Mouse (Mus musculus) small intestine, adult 2 months (tissue): ENCODE data around the gene Slc35f1. TPM values are rescaled to one million over a fixed set of nuclear protein-coding genes. Genes with fewer than 3 reads are reported as not detected.

Experiments used
- H3K27ac ChIP-seq: fragments of 200-500 bp; 2 replicates; pipeline ENCODE4 v1.5.1; 2012; ENCODE audit warnings: low read depth, low read length, control low read depth, inconsistent platforms; ENCODE audit not compliant: insufficient read depth
- H3K27me3 ChIP-seq: fragments of 200-500 bp; 2 replicates; pipeline ENCODE4 v1.6.1; 2012; ENCODE audit warnings: mild to moderate bottlenecking, moderate library complexity, low read length, inconsistent platforms; ENCODE audit not compliant: control insufficient read depth, insufficient read depth
- H3K36me3 ChIP-seq: fragments of 200-500 bp; 2 replicates; pipeline ENCODE4 v1.6.1; 2012; ENCODE audit warnings: mild to moderate bottlenecking, low read length, control low read depth, inconsistent platforms; ENCODE audit not compliant: control insufficient read depth, insufficient read depth
- H3K4me1 ChIP-seq: fragments of 200-500 bp; 2 replicates; pipeline ENCODE4 v1.6.1; 2012; ENCODE audit warnings: low read length, inconsistent platforms, mixed read lengths; ENCODE audit not compliant: control insufficient read depth, insufficient read depth, insufficient read length
- H3K4me3 ChIP-seq: fragments of 200-500 bp; 2 replicates; pipeline ENCODE4 v1.5.1; 2012; ENCODE audit warnings: low read depth, mild to moderate bottlenecking, control low read depth, inconsistent platforms, low read length, moderate library complexity
- CTCF ChIP-seq: fragments of 200-500 bp; IDR thresholded peaks from 2 replicates; pipeline ENCODE4 v1.5.1; 2012; ENCODE audit warnings: low read depth, mild to moderate bottlenecking, control low read depth, inconsistent platforms, low read length, moderate library complexity, mixed read lengths; ENCODE audit not compliant: insufficient replicate concordance, insufficient read length; ENCODE audit errors: extremely low read depth
- POLR2A ChIP-seq: fragments of 200-500 bp; IDR thresholded peaks from 2 replicates; pipeline ENCODE4 v1.6.1; 2012; ENCODE audit warnings: low read depth, mild to moderate bottlenecking, control low read depth, inconsistent platforms, low read length, moderate library complexity
- WGBS: fragments of 180-500 bp; shearing (Covaris S2); methylation state at CpG from one replicate; pipeline ENCODE4 v1.1.7; 2018; 5-methylcytosine and 5-hydroxymethylcytosine counted together
- polyA plus RNA-seq: library from polyadenylated mRNA; depleted of rRNA; stranded (reverse); fragments of >200 nt; gene quantifications from 2 replicates; pipeline ENCODE4 v1.2.3, GENCODE M21; 2012

Gene Slc35f1
- polyA plus RNA-seq, 1 experiment, result 0.41 TPM

- H3K36me3 ChIP-seq, result no peaks in the 10 kb centered on the region
- H3K27ac ChIP-seq, result no peak overlapping the region
- H3K4me3 ChIP-seq, result no peak overlapping the region
- TF ChIP-seq CTCF (no peak), POLR2A (no peak)
- 91% methylated on average over 2 of the region's 2 CpGs for WGBS
- no peaks in the 10 kb centered on the region; the same call in 1 of the 2 replicates for H3K27me3 ChIP-seq
- H3K4me1 ChIP-seq, result no peaks in the 10 kb centered on the region
These were observed 370.4 kb downstream of the Slc35f1 start for GRCm38 (mm10) chr10:53060745-53061144.

- no peaks in the 10 kb centered on the region; the same call in 1 of the 2 replicates for H3K27me3 ChIP-seq
- no peak overlapping the region for H3K27ac ChIP-seq
- no peaks in the 10 kb centered on the region for H3K4me1 ChIP-seq
- no peak for TF ChIP-seq CTCF
- TF ChIP-seq POLR2A, result no peak
- no peaks in the 10 kb centered on the region for H3K36me3 ChIP-seq
- no peak overlapping the region for H3K4me3 ChIP-seq
These were observed 372.4 kb downstream of the Slc35f1 start for GRCm38 (mm10) chr10:53062741-53063140.

- Histone ChIP-seq H3K4me1 (no peaks in the 10 kb centered on the region), H3K27ac (no peak overlapping the region), H3K36me3 (no peaks in the 10 kb centered on the region), H3K27me3 (no peaks in the 10 kb centered on the region), H3K4me3 (no peak overlapping the region)
- WGBS, result 45% methylated on average over 1 of the region's 1 CpGs
- no peak for TF ChIP-seq POLR2A
- TF ChIP-seq CTCF, result no peak
These were observed 397.5 kb downstream of the Slc35f1 start for GRCm38 (mm10) chr10:53087811-53088210.

DNA sequence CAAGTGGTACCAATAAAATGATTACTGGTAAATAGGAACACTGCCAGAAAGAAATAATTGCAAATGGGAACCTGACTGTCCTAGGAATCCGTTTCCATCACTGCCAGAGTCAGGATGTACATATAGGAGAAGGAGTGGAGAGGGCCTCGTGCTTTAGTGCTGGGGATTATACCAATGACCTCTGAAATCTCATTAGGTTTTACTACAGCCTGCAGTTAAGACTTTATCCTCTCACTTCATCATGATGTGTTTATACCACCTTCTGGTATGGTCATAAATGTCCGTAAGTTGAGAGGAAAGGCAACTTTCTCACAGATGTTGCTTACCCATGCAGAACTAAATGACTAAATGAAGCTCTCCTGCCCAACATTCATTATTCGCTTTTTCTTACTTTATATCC, 401.2 kb downstream of the Slc35f1 start:
- H3K36me3 ChIP-seq, result no peaks in the 10 kb centered on the region
- H3K27ac ChIP-seq, result no peak overlapping the region
- H3K4me1 ChIP-seq, result no peaks in the 10 kb centered on the region
- TF ChIP-seq CTCF (no peak), POLR2A (no peak)
- H3K27me3 ChIP-seq, result no peaks in the 10 kb centered on the region
- H3K4me3 ChIP-seq, result no peak overlapping the region
- WGBS, result 57% methylated on average over 4 of the region's 4 CpGs

- TF ChIP-seq POLR2A (no peak), CTCF (no peak)
- 67% methylated on average over 3 of the region's 3 CpGs for WGBS
- H3K4me1 ChIP-seq, result no peaks in the 10 kb centered on the region
- no peak overlapping the region for H3K27ac ChIP-seq
- no peak overlapping the region for H3K4me3 ChIP-seq
- no peaks in the 10 kb centered on the region for H3K36me3 ChIP-seq
- no peaks in the 10 kb centered on the region for H3K27me3 ChIP-seq
These were observed 406.1 kb downstream of the Slc35f1 start for GRCm38 (mm10) chr10:53096446-53096845.

GRCm38 (mm10) chr10:53100881-53101280, 410.5 kb downstream of the Slc35f1 start:
- H3K27me3 ChIP-seq, result no peaks in the 10 kb centered on the region
- no peaks in the 10 kb centered on the region for H3K4me1 ChIP-seq
- TF ChIP-seq POLR2A (no peak), CTCF (no peak)
- no peak overlapping the region for H3K27ac ChIP-seq
- 59% methylated on average over 3 of the region's 3 CpGs for WGBS
- no peaks in the 10 kb centered on the region for H3K36me3 ChIP-seq
- no peak overlapping the region for H3K4me3 ChIP-seq

DNA sequence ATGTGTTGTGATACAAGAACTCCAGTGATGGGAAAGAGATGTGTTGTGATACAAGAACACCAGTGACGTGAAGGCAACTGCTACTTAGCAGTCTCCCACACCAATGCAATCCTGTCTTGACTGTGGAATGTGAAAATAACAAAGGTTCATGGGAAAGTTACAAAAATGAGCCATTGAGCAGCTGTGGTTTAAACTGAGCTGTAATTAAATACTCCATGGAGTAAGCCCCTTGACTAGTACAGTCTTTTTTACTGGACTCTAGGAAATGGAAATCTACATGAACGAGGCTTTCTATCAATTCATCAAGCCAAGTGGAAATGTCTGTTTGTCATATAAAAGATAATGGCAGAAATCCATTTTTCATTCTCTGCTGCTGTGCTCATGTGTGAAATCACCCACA, 411.1 kb downstream of the Slc35f1 start:
- WGBS, result 71% methylated on average over 2 of the region's 2 CpGs
- H3K27me3 ChIP-seq, result no peaks in the 10 kb centered on the region
- H3K36me3 ChIP-seq, result no peaks in the 10 kb centered on the region
- H3K4me1 ChIP-seq, result no peaks in the 10 kb centered on the region
- H3K4me3 ChIP-seq, result no peak overlapping the region
- no peak overlapping the region for H3K27ac ChIP-seq
- TF ChIP-seq CTCF, result no peak
- TF ChIP-seq POLR2A, result no peak

DNA sequence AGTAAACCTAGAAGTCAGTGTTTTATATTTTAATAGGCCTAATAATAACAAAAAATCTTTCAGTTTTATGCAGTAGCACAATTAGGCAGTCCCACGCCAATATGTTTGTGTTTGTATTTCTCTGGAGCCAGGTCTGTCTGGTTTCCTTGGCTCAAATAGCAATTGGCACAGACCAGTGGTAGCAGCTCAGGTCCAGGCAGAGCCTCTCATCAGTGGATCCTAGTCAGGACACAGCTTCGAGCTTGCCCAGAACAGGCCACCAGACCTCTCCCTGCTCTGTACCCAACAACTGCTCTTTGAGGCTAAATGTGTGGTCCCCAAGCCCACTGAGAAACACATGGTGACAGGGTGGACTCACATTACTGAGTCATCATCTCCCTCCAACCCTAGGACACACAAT, 412.1 kb downstream of the Slc35f1 start:
- H3K27ac ChIP-seq, result no peak overlapping the region
- no peaks in the 10 kb centered on the region for H3K27me3 ChIP-seq
- WGBS, result 79% methylated on average over 2 of the region's 2 CpGs
- H3K4me1 ChIP-seq, result no peaks in the 10 kb centered on the region
- H3K4me3 ChIP-seq, result no peak overlapping the region
- no peaks in the 10 kb centered on the region for H3K36me3 ChIP-seq
- TF ChIP-seq CTCF (no peak), POLR2A (no peak)
